Mouse (Mus musculus) liver, embryonic 13.5 days (tissue): Measurements from ENCODE around the gene Gm20821. TPM values are rescaled to one million over a fixed set of nuclear protein-coding genes. Genes with fewer than 3 reads are reported as not detected.
"Not testable (repeated sequence)": the region's sequence is repeated elsewhere in the genome, so short reads cannot be mapped to it uniquely, and the experiment has no call there.

ENCODE experiments used
- ATAC-seq: fragments of 200-750 bp; cut with Nextera tagmentation; 2 replicates; pipeline ENCODE4 v1.8.0; 2017; ENCODE audit warnings: low read depth, mild to moderate bottlenecking, moderate number of reproducible peaks, moderate library complexity
- DNase-seq: peaks from one replicate; pipeline ENCODE4 v3.0.0; 2022
- H3K27ac ChIP-seq: fragments of 300-500 bp; sonication (generic); 2 replicates; pipeline ENCODE4 v1.5.1; 2015; ENCODE audit warnings: moderate library complexity, mild to moderate bottlenecking, inconsistent platforms
- H3K27me3 ChIP-seq: fragments of 300-500 bp; sonication (generic); 2 replicates; pipeline ENCODE4 v1.6.1; 2015; ENCODE audit warnings: mild to moderate bottlenecking, inconsistent platforms
- H3K36me3 ChIP-seq: fragments of 300-500 bp; sonication (generic); 2 replicates; pipeline ENCODE4 v1.6.1; 2015; ENCODE audit warnings: mild to moderate bottlenecking, inconsistent platforms
- H3K4me1 ChIP-seq: fragments of 300-500 bp; sonication (generic); replicated peaks from 2 replicates; pipeline ENCODE4 v1.6.1; 2015; ENCODE audit warnings: inconsistent platforms
- H3K4me2 ChIP-seq: fragments of 300-500 bp; sonication (generic); 2 replicates; pipeline ENCODE4 v1.6.1; 2015; ENCODE audit warnings: inconsistent platforms, mild to moderate bottlenecking, moderate library complexity
- H3K4me3 ChIP-seq: fragments of 300-500 bp; sonication (generic); replicated peaks from 2 replicates; pipeline ENCODE4 v1.5.1; 2015; ENCODE audit warnings: mild to moderate bottlenecking, inconsistent platforms
- H3K9ac ChIP-seq: fragments of 300-500 bp; sonication (generic); 2 replicates; pipeline ENCODE4 v1.6.1; 2015; ENCODE audit warnings: mild to moderate bottlenecking, inconsistent platforms
- H3K9me3 ChIP-seq: fragments of 300-500 bp; sonication (generic); replicated peaks from 2 replicates; pipeline ENCODE4 v1.6.1; 2016; ENCODE audit warnings: inconsistent platforms
- WGBS: fragments of 180-500 bp; shearing (Covaris S2); methylation state at CpG from one replicate; pipeline ENCODE4 v1.1.7; 2015; ENCODE audit not compliant: insufficient replicate concordance; 5-methylcytosine and 5-hydroxymethylcytosine counted together
- polyA plus RNA-seq: library from polyadenylated mRNA; unstranded; fragments of >200 nt; fragmentation: Nextera tagmentation; extraction: Ambion mirVana; gene quantifications from 2 replicates; pipeline ENCODE4 v1.2.1, GENCODE M21; 2015

Gm20821 gene
- polyA plus RNA-seq: not detected in 2 replicates

- not testable (repeated sequence) for H3K4me1 ChIP-seq, H3K9ac ChIP-seq, H3K27ac ChIP-seq, H3K4me3 ChIP-seq, H3K27me3 ChIP-seq, H3K9me3 ChIP-seq, DNase-seq, H3K36me3 ChIP-seq, ATAC-seq, H3K4me2 ChIP-seq
- 44% methylated on average over 1 of the region's 2 CpGs for WGBS
Measured at GRCm38 (mm10) chrY:9781504-9781903, at the start of gene Gm20821. Gene Gm20821, plus strand, starts transcription at chrY:9781804.
